ENCODE assay signal across 16 mouse cellular contexts in the genomic region with DNA sequence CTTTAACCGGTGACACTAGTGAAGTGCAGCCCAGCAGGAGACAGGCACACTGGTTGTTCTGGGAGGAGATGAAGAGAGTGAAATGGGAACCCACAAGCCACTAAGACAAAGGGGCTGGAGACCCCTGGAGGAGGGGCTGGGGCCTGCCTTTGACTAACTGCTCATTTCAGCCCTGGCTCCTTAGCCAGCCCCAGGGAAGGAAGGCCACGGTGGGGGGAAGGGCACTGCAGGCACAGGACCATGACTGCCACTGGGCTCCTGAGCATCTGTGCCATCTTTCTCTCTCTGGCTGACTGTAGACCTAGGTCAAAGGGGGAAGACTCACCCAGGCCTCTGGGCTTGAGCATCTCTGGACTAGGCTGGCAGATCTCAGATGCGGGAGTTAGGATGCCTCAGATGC. TPM values are rescaled to one million over a fixed set of nuclear protein-coding genes. Genes with fewer than 3 reads are reported as not detected.
DNase-seq lines count a peak whose midpoint lies in the region; ATAC-seq and TF ChIP-seq lines count a peak whose summit lies in the region.
"Had no signal": no experiment of that assay in that cellular context is flagged by ENCODE, and none has a peak within 500 bp of the region (broad histone marks: within the 10 kb centered on the region; RNA-seq: fewer than 3 reads in every experiment).

No protein-coding gene starts in this region.

- H3K9ac ChIP-seq in forebrain, postnatal 0 days: no peak overlapping the region
- H3K9ac ChIP-seq in embryonic facial prominence, embryonic 12.5 days: no peak overlapping the region
- H3K9ac ChIP-seq in hindbrain, embryonic 15.5 days: 0 out of 2 replicates have a peak overlapping the region, but pooled peaks have one; percentile 20
- peak overlapping the region; percentile 29; the same call in 1 of the 2 replicates for H3K9ac ChIP-seq in midbrain, embryonic 14.5 days (replicated peaks; ENCODE audit: low read length)
- no peak overlapping the region for H3K9ac ChIP-seq in heart, embryonic 12.5 days
- H3K9ac ChIP-seq: embryonic facial prominence, embryonic 15.5 days had no signal

- no peak for ATAC-seq in forebrain, postnatal 0 days
- ATAC-seq in embryonic facial prominence, embryonic 12.5 days (ENCODE audit: insufficient number of reproducible peaks, insufficient read depth, low FRiP score, low TSS enrichment): no peak
- no peak for ATAC-seq in hindbrain, embryonic 15.5 days (ENCODE audit: low FRiP score, low read depth)
- ATAC-seq in midbrain, embryonic 14.5 days (ENCODE audit: low FRiP score, low TSS enrichment): no peak
- no peak for ATAC-seq in erythroblast, adult 5-6 weeks (replicated peaks; ENCODE audit: low FRiP score, poor library complexity, severe bottlenecking)
- ATAC-seq in heart, embryonic 12.5 days (ENCODE audit: insufficient number of reproducible peaks, low FRiP score): no peak; the same call in 1 of the 2 replicates
- ATAC-seq: activated CD4-positive, CD25-positive, alpha-beta regulatory T cell, adult 4 months had no signal

- DNase-seq in forebrain, embryonic 10.5 days (ENCODE audit: extremely low spot score, low spot score): peak; percentile 47
- DNase-seq in forebrain, postnatal 0 days: no peak
- DNase-seq in midbrain, embryonic 14.5 days: peak; percentile 63
- no peak for DNase-seq in urinary bladder, postnatal 4 days (ENCODE audit: low spot score in 2 of 2)
- DNase-seq: cerebellum, adult 8-10 months; liver; lung, postnatal 10 days; right cerebral cortex, adult 18-20 months; thymus, postnatal 25 days had no signal

- peaks cover 11% of the 10 kb centered on the region; the same call in 1 of the 2 replicates for H3K9me3 ChIP-seq in forebrain, embryonic 10.5 days
- H3K9me3 ChIP-seq in forebrain, postnatal 0 days (ENCODE audit: low read length): no peaks in the 10 kb centered on the region
- no peaks in the 10 kb centered on the region for H3K9me3 ChIP-seq in embryonic facial prominence, embryonic 12.5 days
- no peaks in the 10 kb centered on the region for H3K9me3 ChIP-seq in hindbrain, embryonic 15.5 days
- no peaks in the 10 kb centered on the region for H3K9me3 ChIP-seq in midbrain, embryonic 14.5 days (ENCODE audit: control insufficient read depth, low read length)
- H3K9me3 ChIP-seq in heart, embryonic 12.5 days (replicated peaks): no peaks in the 10 kb centered on the region
- H3K9me3 ChIP-seq: embryonic facial prominence, embryonic 15.5 days had no signal

- WGBS in forebrain, embryonic 10.5 days: 22% methylated on average over 3 of the region's 3 CpGs
- WGBS in forebrain, postnatal 0 days: 21% methylated on average over 3 of the region's 3 CpGs
- 40% methylated on average over 2 of the region's 3 CpGs for WGBS in embryonic facial prominence, embryonic 12.5 days
- 19% methylated on average over 3 of the region's 3 CpGs for WGBS in hindbrain, embryonic 15.5 days
- WGBS in midbrain, embryonic 14.5 days: 30% methylated on average over 2 of the region's 3 CpGs
- WGBS in heart, embryonic 12.5 days: 41% methylated on average over 3 of the region's 3 CpGs

- peaks cover 45% of the 10 kb centered on the region for H3K27me3 ChIP-seq in forebrain, embryonic 10.5 days (ENCODE audit: poor library complexity, severe bottlenecking)
- no peaks in the 10 kb centered on the region for H3K27me3 ChIP-seq in forebrain, postnatal 0 days (ENCODE audit: insufficient read depth, low read length)
- no peaks in the 10 kb centered on the region for H3K27me3 ChIP-seq in embryonic facial prominence, embryonic 12.5 days
- H3K27me3 ChIP-seq in hindbrain, embryonic 15.5 days: no peaks in the 10 kb centered on the region
- H3K27me3 ChIP-seq in midbrain, embryonic 14.5 days (ENCODE audit: control insufficient read depth, insufficient read depth, low read length): no peaks in the 10 kb centered on the region
- no peaks in the 10 kb centered on the region; the same call in 1 of the 2 replicates for H3K27me3 ChIP-seq in heart, embryonic 12.5 days (replicated peaks)
- H3K27me3 ChIP-seq: embryonic facial prominence, embryonic 15.5 days had no signal

- peaks cover 98% of the 10 kb centered on the region for H3K4me1 ChIP-seq in forebrain, embryonic 10.5 days
- H3K4me1 ChIP-seq in forebrain, postnatal 0 days (ENCODE audit: insufficient read depth): no peaks in the 10 kb centered on the region
- peaks cover 73% of the 10 kb centered on the region for H3K4me1 ChIP-seq in embryonic facial prominence, embryonic 12.5 days
- H3K4me1 ChIP-seq in hindbrain, embryonic 15.5 days (replicated peaks): peaks cover 78% of the 10 kb centered on the region
- H3K4me1 ChIP-seq in midbrain, embryonic 14.5 days (ENCODE audit: control insufficient read depth, insufficient read depth, low read length): peaks cover 71% of the 10 kb centered on the region
- peaks cover 67% of the 10 kb centered on the region for H3K4me1 ChIP-seq in heart, embryonic 12.5 days (replicated peaks)

- TF ChIP-seq CTCF in forebrain, postnatal 0 days (IDR thresholded peaks at IDR 0.05; ENCODE audit: low read depth): no peak

- H3K4me2 ChIP-seq in forebrain, postnatal 0 days (ENCODE audit: low read depth): no peak overlapping the region
- peak overlapping the region; percentile 22; the same call in 1 of the 2 replicates for H3K4me2 ChIP-seq in embryonic facial prominence, embryonic 12.5 days (replicated peaks)
- peak overlapping the region; percentile 30; the same call in 1 of the 2 replicates for H3K4me2 ChIP-seq in hindbrain, embryonic 15.5 days
- H3K4me2 ChIP-seq in midbrain, embryonic 14.5 days (ENCODE audit: low read length): peak overlapping the region; percentile 90
- H3K4me2 ChIP-seq in heart, embryonic 12.5 days: no peak overlapping the region

- peak overlapping the region; percentile 80 for H3K27ac ChIP-seq in forebrain, embryonic 10.5 days
- H3K27ac ChIP-seq in forebrain, postnatal 0 days (ENCODE audit: low read depth, low read length): no peak overlapping the region
- 0 out of 2 replicates have a peak overlapping the region, but pooled peaks have one; percentile 11 for H3K27ac ChIP-seq in embryonic facial prominence, embryonic 12.5 days
- peak overlapping the region; percentile 1; the same call in 1 of the 2 replicates for H3K27ac ChIP-seq in hindbrain, embryonic 15.5 days (replicated peaks)
- H3K27ac ChIP-seq in midbrain, embryonic 14.5 days (replicated peaks; ENCODE audit: low read depth, low read length): peak overlapping the region; percentile 57; the same call in 1 of the 2 replicates
- no peak overlapping the region for H3K27ac ChIP-seq in heart, embryonic 12.5 days (ENCODE audit: poor library complexity, severe bottlenecking)
- H3K27ac ChIP-seq: embryonic facial prominence, embryonic 15.5 days had no signal

- H3K4me3 ChIP-seq in forebrain, embryonic 10.5 days: peak overlapping the region; percentile 89
- H3K4me3 ChIP-seq in forebrain, postnatal 0 days (ENCODE audit: low read depth, low read length): no peak overlapping the region
- no peak overlapping the region for H3K4me3 ChIP-seq in embryonic facial prominence, embryonic 12.5 days
- H3K4me3 ChIP-seq in hindbrain, embryonic 15.5 days: no peak overlapping the region
- no peak overlapping the region for H3K4me3 ChIP-seq in midbrain, embryonic 14.5 days (replicated peaks; ENCODE audit: low read depth, low read length)
- H3K4me3 ChIP-seq in heart, embryonic 12.5 days: no peak overlapping the region
- H3K4me3 ChIP-seq: embryonic facial prominence, embryonic 15.5 days had no signal

- H3K36me3 ChIP-seq in forebrain, embryonic 10.5 days (replicated peaks): peaks cover 95% of the 10 kb centered on the region
- H3K36me3 ChIP-seq in forebrain, postnatal 0 days (ENCODE audit: insufficient read depth): peaks cover 12% of the 10 kb centered on the region
- H3K36me3 ChIP-seq in embryonic facial prominence, embryonic 12.5 days: peaks cover 41% of the 10 kb centered on the region
- H3K36me3 ChIP-seq in hindbrain, embryonic 15.5 days: peaks cover 13% of the 10 kb centered on the region
- H3K36me3 ChIP-seq in midbrain, embryonic 14.5 days (ENCODE audit: control insufficient read depth, insufficient read depth, low read length): peaks cover 34% of the 10 kb centered on the region
- H3K36me3 ChIP-seq in heart, embryonic 12.5 days: peaks cover 19% of the 10 kb centered on the region

RNA-seq across cellular contexts. Expression of a gene that starts 10.5 kb away (rescaled TPM):
- polyA plus RNA-seq in forebrain, embryonic 10.5 days (2016; fragmentation: Nextera tagmentation; extraction: Ambion mirVana): 12.8 and 14.3 TPM in 2 replicates
- total RNA-seq in forebrain, postnatal 0 days (2014; rRNA removed): 28.7 and 35.6 TPM in 2 replicates
- 4.5 and 5.0 TPM in 2 replicates for polyA plus RNA-seq in forebrain, postnatal 0 days (2015; fragmentation: Nextera tagmentation; extraction: Ambion mirVana)
- 15.1 and 17.5 TPM in 2 replicates for polyA plus RNA-seq in embryonic facial prominence, embryonic 12.5 days (2016; fragmentation: Nextera tagmentation; extraction: Ambion mirVana)
- 8.9 and 9.2 TPM in 2 replicates for polyA plus RNA-seq in hindbrain, embryonic 15.5 days (2015; fragmentation: Nextera tagmentation; extraction: Ambion mirVana)
- 14.1 and 19.4 TPM in 2 replicates for polyA plus RNA-seq in midbrain, embryonic 14.5 days (2014; fragmentation: Nextera tagmentation; extraction: Ambion mirVana)
- total RNA-seq in erythroblast, adult 5-6 weeks (2015; ENCODE audit: low replicate concordance): 0.42 TPM in 1 of 2 replicates, not detected in the other
- 0.51 and 0.84 TPM in 2 replicates for total RNA-seq in erythroblast, adult 5-6 weeks (2017; ENCODE audit: low replicate concordance)
- 2.1 and 2.4 TPM in 2 replicates for polyA plus RNA-seq in heart, embryonic 12.5 days (2016; fragmentation: Nextera tagmentation; extraction: Ambion mirVana)
- total RNA-seq: MEL had no signal

Comparison
In these comparisons a context has a peak if more than half of its experiments do, and no peak if none do; other contexts are left out.
1. DNase-seq: peak in forebrain, embryonic 10.5 days (single experiment) and midbrain, embryonic 14.5 days (single experiment); none in forebrain, postnatal 0 days (single experiment) and urinary bladder, postnatal 4 days (0 of 2).
2. H3K27ac ChIP-seq: peak in forebrain, embryonic 10.5 days (single experiment), embryonic facial prominence, embryonic 12.5 days (single experiment), hindbrain, embryonic 15.5 days (single experiment) and midbrain, embryonic 14.5 days (single experiment); none in forebrain, postnatal 0 days (single experiment) and heart, embryonic 12.5 days (single experiment).
3. H3K4me2 ChIP-seq: peak in embryonic facial prominence, embryonic 12.5 days (single experiment), hindbrain, embryonic 15.5 days (single experiment) and midbrain, embryonic 14.5 days (single experiment); none in forebrain, postnatal 0 days (single experiment) and heart, embryonic 12.5 days (single experiment).
4. H3K9ac ChIP-seq: peak in hindbrain, embryonic 15.5 days (single experiment) and midbrain, embryonic 14.5 days (single experiment); none in forebrain, postnatal 0 days (single experiment), embryonic facial prominence, embryonic 12.5 days (single experiment) and heart, embryonic 12.5 days (single experiment).